Mouse (Mus musculus) ovary, postnatal 36 days (tissue): ENCODE data around the gene Mybbp1a.
A peak's percentile ranks its signal among the peaks of the same experiment; 100 is the strongest.

Source experiments
- DNase-seq: peaks from one replicate; pipeline ENCODE4 v3.0.0; 2022; ENCODE audit warnings: low spot score, mixed read lengths

The Mybbp1a gene

DNA sequence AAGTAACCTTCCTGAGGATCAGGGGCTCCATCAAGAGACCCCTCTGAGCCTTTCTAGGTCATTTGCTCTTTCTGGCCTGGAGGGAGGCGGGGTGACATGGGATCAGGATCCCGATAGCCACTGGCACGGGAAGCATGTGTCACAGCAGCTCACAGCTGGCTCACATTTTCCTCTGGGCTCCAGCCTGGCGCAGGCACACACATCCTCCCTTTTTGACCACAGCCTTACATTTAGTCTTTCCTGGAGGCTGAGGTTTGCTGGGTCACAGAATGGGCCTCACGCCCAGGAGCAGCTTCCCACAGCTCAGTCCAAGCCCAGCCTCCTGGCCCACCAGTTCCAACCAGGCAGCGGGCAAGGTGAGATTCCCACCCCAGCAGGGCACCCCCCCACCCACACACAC is 37.1 kb downstream of the Mybbp1a start:
- no peak for DNase-seq

DNA sequence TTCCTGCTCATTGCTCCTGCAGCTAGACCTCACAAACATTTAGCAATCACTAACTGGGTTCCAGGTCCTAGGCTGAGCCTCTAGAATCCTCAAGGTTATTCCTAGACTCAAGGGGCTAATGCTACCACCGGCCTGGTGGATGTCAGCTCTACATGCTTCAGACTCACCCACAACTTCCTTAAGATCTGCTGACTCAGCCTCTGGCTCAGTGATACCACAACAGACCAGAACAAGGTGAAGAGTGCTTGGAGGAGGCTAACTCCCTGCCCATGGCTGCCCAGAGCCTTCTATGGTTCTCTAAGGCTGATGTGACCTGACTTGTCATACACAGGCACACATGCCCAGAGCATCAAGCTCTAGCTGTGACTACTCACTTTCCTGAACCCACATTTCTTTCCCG is 38.3 kb downstream of the Mybbp1a start:
- DNase-seq, result no peak

DNA sequence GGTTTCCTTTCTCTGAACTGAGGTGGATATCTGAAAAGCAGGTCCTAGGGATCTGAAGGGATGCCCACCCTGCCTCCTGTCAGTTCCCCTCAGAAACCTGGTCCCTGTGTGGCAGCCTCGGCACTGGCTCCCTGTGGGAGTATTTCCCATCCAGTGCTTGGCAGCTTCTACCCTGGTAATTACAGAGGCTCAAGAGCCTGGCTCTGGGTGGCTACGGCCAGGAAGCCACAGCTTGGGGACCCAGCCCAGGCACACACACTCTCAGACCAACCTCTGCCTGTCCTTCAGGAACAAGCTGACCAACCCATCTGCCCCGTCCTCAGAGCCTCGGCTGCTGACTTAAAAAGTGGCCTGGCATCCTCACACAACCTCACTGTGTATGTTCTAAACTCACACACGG is 40.2 kb downstream of the Mybbp1a start:
- DNase-seq, result no peak

DNA sequence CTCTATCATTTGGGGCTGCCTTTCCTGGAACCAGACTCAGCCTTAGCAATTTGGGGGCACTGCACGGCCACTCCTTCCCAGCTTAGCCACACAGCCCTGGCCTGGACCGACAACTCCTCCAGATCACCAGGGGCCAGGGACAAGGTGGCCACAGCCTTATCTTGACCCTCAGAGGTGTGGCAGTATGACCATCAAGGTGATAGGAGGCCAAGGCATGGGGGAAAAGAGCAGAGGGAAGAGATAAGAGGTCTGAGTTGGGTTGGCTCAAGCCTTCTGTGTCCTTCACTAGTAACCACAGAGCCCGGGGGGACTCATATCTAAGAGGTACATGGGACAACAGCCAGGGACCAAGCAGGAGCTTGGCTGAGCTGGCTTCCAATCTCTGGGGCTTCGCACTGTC is 40.8 kb downstream of the Mybbp1a start:
- no peak for DNase-seq

DNA sequence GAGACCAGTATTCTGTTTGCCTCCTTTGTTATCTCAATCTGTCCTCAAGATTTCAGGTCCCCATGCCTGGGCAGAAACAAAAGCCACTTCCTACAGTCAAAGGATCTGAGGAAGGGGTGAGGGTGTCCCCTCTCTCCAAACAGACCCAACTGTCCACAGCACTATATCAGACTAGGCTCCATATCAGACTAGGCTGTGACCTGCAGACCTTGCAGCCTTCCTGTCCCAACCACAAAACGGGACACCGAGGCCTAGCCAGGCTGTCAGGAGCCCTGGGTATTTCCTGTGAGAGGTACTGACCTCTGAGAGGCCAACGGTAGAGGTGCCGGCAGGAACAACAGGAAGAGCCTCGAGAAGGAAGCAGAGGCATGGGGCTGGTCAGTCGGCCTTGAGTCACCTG is 43.4 kb downstream of the Mybbp1a start:
- DNase-seq, result no peak

DNA sequence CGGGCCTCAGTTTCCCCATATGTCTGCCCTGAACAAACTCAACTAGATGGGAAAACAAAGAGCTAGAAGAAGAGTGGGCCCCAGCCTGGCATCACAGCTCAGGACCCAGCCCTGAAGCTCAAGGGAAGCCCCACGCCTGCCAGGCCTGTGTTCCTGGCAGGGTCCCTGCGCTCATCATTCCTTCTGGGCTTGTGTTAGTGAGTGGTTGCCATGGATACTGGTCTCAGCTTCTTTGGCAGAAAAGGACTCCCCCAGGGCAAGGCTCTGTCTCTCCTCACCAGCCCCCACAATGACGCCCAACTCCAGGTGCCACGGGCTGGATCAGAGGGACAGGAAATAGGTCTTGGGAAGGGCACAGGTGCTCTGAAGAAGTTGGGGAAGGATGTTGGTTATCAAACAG is 44.0 kb downstream of the Mybbp1a start:
- no peak for DNase-seq

DNA sequence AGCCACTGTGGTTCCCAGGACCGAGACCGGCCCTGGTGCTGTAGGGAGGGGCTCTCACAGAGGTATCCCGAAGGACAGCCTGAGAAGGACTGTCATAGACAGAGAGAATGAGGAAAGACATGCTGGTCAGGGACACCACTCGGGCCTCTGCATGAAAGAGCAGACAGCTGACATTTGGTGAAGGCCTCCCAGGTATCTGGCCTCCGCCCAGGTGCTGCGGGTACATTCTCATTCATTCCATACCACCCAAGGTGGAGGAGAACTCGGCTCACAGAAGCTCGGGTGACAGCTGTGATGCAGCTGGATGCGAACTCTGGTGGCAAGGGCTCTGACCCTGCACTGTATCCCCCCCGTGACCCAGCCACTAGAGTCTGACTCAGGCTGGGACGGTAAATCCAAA is 44.8 kb downstream of the Mybbp1a start:
- DNase-seq, result no peak

DNA sequence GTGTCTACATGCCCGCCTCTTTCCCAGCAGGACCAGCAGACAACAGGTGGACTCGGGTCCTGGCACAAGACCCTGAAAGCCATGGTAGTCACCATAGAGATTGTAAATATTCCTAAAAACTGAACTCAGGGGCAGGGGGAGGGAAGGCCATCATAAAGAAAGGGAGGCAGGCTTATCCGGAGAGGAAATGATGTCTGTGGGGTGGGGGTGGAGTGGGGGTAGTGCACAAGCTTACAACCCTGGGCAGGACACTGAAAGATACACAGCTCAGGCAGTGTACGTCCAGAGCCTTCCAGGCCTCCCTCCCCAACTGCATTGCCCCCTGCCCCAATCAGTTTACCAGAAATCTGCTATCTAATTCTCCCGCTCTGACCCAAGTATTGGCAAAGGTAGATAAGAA is 46.0 kb downstream of the Mybbp1a start:
- DNase-seq, result no peak

DNA sequence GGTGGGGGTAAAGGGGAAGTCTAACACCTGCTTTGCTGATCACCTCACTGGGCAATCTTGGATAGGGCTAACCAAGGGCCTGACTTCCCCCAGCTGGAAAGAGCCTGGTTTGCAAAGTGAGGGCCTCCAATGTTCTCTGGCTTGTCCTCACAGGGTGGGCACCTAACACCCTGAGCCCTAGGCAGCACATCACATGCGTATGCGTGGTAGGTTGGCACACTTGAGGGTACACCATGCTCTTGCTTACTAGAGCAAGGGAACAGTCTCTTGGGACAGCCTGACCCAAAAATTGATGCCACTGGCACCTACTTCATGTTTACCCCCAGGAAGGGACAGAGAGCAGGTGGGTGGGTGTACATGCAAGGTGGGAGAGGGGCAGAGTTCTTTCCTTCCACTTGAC is 46.6 kb downstream of the Mybbp1a start:
- DNase-seq, result no peak

DNA sequence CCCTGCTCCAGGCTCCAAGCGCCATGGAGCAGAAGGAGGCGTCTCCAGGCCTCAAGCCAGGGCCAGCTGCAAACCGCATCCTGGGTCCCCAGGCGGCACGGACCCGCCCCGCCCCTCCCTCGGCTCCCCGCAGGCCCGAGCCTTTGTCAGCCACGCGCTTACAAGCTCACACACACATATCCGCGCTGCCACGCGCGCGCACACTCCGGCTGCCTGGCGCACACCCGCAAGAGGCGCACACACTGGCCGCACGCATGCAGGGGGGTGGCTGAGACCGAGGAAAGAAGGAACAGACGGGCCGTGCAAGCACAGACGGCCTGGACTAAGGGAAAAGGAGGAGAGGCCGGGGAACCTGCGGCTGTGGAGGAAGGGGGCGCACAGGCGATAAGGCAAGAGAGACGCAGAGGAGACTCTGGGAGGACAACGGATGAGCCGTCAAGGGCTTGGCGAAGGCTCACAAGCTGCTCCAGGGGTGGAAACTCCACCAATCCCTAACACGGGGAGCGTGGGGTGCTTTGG is 47.7 kb downstream of the Mybbp1a start:
- DNase-seq, result no peak

DNA sequence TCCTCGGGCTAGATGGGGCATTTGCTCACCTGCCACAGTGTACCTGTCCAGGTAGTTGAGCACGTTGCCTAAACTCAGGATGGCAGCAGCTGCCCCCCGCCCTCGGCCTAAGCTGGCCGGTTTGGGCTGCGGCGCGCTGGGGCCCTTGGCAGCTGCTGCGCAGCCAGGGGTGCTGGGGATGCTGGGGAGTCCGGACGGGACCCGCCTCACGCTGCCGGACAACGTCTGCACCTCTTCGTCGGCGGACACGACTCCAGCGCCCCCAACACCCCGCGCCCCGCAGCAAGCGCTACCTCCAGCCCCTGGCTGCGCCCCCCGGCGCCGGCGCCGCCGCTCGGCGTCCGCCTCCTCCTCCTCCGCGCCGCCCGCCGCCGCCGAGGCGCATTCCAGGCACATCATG is 48.2 kb downstream of the Mybbp1a start:
- DNase-seq, result no peak

DNA sequence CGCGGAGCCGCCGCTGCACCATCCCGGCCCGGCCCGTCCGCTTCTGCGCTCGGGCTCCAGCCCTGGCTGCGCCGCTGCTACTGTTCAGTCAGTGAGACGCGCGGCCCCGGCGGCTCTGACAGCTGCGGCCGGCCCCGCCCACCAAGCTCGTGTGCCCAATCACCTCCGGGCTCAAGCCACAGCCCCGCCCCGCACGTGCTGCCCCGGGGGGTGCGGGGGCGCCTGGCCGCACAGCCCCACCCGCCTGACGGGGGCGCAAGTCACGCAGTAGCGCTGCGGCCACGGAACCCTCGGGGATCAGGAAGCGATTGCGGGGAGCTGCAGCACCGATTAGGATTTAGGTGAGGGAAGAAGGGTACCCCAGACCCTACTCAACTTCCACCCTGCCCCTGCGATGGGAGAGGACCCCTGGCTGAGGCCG is 48.7 kb downstream of the Mybbp1a start, which contains the start of gene Spns2:
Spns2 (minus strand) TSS at position 24 of the 421 bp plus-strand sequence.
- peak; percentile 91 for DNase-seq

DNA sequence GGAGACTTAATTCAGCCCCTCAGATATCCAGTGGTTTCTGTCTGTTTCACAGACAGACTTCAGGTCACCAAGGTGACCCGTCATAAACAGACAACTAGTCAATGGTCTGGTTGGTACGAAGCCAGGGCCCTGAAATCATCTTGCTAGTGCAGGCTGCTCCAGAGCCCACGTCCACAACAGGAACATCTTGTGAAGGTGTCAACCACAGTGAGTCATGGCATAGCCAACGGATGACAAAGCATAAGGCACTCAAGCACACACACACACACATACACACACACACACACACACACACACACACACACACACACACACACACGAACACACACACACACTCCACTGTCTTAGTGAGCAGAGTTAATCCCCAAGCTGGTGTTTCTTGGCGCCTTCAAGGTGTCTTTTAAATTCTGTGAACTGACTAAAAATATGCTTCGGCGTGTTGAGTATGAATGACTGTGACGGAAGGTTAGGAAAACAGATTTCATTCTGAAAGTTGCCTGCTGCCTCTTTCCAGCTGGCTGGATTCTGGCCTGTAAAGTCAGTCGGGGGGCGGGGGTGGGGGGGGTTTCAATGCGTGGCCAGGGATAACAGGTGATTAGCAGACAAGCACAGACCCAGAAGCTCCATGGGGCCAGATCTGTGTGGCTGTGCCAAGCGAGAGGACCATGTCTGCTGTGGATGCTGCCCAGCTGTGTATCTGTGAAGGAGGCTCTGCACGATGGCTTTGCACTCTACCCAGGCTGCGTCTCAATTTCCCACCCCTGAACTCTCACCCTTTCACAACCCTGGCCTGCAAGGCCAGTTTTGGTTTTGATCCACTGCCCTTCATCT is 50.2 kb downstream of the Mybbp1a start:
- DNase-seq, result no peak

DNA sequence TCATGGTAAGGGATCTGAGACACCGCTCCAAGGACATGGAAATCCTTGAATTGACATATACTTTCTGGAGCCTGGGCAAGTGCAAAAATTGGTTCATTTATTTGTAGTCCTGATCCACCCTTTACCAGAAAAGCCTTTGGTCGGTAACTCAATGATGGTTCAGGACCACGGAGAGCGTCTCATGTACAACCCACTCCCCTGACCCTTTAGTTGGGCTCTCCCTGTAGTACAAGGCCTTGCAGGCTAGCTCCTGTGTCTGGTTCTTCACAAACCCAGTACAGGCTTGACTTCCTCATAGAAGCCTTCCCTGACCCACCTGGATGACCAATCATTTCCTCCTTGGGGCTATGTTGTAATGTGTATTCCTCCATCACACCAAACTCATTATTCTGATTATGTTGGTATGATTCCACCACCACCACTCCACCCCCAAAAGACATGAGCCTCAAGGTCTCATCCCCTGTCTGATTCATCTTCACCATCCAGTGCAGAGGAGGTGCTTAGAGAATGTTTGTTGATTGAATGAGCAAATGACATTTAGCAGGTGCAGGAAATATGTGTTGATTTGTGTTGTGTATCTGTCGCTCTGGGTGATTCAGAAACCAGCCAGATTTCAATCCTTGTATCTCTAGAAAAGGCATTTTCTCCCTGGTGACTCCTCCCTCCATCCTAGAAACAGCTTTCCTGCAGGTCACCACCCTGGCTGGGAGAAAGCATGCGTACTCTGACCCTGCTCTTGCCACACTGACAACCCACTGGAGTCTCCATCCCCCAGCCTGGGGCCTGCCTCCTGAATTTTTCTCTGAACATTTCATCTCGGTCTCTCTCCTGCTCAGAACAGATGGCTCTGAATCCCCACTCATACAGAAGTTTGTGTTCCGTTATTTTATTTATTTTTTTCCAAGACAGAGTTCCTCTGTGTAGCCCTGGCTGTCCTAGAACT is 53.2 kb downstream of the Mybbp1a start:
- DNase-seq, result no peak

DNA sequence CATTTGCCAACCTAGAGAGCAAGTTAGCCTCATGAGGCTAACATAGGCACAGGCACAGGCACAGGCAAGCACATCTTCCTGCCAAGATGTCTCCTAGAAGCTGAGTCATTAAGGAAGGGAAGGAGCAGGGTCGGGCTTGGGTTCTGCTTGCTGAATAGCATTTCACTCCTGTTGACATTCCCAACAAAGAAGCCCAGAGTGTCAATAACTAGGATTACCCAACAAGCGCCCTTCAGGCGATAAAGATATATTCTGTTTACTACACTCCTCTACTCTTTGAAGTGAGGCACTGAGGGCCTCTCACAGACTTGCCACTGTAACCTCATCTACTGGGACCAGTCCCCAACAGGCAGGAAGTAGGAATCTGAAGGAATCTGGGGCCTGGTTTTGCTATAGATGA is 54.9 kb downstream of the Mybbp1a start:
- DNase-seq, result no peak

DNA sequence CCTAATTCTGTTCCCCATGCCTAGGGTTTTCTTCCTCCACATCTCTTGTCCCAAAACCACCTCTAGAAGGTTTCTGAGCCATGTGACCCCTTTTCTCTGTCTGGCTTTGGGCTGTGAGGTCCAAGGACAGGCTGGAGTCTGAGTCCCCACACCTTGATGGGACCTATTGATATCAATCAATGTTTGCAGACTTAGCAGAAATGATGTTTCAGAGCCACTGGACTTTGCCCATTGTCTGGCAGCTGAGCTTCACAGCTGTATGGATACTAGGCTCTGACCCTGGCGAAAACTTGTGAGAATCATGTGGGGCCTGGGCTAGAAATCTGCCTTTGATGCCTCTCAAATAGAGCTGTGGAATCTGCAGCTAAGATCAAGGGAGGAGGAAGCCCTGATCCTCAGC is 55.6 kb downstream of the Mybbp1a start:
- no peak for DNase-seq

DNA sequence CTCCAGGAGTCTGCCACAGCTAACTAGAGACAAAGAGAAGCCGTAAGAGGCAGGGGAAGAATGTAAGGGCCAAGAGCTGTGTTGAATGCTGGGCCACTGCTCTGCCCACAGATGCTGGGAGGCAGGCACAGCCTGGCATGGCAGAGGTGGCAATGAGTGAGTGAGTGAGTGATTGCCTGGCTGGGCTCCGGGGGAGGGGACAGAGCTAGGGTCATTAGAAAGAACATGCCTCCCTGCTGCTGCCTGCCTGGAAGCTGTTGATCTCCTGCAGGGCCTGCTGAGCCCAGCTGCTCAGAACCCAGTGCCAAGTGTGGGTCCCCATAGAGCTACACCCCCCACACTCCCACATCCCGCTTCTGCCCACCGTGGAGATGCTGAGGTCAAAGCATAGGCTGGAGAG is 56.2 kb downstream of the Mybbp1a start:
- DNase-seq, result no peak

DNA sequence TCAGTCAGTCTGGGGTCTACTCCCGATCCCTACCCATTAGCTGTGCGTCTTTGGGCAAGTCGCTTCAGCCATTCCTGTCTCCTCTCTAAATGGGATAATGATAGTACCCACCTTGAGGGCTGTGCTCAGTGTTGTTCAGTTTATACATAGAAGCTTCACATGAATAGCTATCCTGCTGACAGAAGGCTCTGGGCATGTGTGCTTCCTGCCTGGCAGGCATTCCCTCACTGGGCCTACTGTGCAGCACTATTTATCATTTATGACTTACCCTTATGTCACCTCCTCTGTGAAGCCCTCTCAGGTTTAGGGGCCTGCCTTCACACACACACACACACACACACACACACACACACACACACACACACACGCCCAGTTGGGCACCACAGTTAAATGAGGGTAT is 59.0 kb downstream of the Mybbp1a start:
- no peak for DNase-seq
